Mouse (Mus musculus) spleen, adult 12 weeks (tissue): ENCODE measurements around the gene Mdfi.

ENCODE experiments used
- DNase-seq: peaks from one replicate; pipeline ENCODE4 v3.0.0; 2022; ENCODE audit warnings: low spot score

Gene Mdfi

DNA sequence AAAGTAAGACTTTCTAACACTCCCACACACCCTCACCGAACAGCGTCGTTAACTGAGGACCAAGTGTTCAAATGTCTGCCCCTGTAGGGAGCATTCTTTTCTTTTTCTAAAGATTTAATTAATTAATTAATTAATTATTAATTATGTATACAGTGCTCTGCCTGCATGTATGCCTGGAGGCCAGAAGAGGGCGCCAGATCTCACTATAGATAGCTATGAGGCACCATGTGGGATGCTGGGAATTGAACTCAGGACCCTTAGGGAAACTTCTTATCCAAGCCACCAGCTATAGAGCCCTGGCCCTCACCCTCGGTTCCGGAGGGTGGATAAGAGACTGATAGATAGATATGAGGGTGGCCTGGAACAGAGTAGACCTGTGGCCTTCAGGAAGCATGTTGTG is 13.5 kb upstream of the Mdfi start:
- DNase-seq, result no peak

DNA sequence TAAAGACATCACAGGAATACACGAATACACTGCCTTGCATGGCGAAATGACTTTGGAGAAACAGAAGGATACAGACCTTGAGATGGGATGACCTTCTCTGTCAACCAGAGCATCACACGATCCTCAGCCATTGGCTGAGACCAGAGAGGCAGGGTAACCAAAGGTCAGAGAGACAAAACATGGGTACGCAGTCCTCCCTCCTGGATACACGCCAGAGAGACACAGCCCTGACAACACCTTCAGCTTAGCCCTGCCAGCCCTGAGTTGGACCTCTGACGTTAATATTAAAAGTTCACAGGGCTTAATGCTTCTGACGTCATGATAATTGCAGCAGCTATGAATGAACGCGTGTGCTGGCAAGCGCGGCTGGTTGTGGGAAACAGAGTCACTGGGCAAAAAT is 11.1 kb upstream of the Mdfi start:
- no peak for DNase-seq

DNA sequence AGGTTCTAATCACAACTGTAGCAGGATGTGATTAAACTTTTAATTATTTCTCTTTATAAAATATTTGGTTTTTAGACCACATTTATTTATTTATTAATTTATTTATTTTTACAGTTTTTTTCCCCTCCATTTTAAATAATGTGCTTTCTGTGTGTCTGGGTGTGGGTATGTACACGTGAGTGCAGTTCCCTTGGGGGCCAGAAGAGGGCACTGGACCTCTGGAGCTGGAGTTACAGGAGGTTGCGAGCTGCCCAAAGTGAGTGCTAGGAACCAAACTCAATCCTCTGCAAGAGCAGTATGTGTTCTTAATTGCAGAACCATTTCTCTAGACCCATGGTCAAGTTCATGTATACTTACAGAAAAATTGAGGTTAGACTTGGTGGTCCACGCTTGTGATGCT is 9.0 kb upstream of the Mdfi start:
- DNase-seq, result no peak

DNA sequence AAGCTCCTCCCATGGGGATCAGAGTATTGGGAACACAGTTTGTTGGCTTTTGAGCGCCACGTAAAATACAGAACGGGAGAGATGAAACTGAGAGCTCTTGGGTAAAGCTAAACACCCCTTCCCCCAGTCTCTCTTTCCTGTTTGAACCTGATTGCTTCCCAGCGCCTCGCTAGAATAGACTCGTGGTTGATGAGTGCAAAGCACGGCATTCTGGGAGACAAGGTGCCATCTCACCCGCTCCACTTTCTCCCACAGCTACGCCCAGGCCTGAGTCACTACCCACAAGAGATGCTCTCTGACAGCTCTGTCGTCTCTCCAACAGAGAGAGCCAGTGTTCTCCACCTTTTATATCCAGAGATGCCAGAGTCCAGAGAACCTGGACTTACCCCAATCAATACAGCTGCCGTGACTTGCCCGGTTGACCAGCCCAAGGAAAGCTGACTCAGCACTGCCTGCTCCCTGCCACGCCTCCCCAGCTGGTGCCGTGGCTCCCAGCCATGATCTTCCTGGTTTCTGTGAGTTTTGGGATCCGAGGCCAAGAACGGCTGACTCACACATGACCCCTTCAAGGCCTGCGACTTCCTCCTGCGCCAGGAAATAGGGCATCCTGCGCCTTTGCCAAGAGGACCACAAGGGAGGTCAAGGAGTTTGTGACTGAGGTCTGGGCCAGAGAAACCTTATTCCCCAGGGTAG is 7.6 kb upstream of the Mdfi start:
- no peak for DNase-seq

DNA sequence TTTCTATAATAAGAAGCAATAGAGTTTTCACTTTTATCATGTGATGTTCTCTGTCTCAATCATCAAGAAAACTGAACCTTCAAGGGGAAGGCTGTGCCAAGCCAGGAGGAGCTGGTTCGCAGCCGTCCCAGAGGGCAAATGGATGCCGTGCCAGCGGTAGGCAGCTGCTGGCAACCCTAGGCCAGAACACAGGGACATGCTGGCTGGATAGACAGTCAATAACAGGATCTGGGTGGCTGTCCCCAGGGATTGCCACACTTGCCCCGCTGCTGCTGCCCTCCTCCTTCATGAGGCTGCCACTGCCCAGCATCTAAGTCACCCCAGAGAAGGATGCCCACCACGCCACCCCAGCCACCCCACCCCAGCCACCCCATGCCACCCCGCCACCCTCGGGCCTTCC is 7.0 kb upstream of the Mdfi start:
- DNase-seq, result no peak

DNA sequence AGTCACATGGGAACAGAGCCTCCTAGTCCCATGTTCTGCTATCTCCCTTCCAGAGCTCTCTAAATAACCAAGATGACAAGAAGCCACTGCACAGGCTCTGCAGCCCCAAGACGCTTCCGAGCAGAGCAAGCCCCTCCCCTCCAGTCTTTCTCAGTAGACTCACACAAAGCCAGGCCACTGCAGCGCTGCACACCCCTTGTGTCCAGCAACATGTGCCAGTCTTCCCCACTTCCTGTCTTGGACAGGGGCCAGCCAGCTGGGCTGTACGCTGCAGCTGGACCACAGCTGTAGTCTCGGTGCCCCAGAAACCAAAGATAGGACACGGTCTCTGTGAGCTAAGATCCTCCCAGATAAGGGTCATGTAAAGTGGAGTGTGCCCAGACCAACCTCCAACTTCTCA is 3.3 kb upstream of the Mdfi start:
- DNase-seq, result no peak

DNA sequence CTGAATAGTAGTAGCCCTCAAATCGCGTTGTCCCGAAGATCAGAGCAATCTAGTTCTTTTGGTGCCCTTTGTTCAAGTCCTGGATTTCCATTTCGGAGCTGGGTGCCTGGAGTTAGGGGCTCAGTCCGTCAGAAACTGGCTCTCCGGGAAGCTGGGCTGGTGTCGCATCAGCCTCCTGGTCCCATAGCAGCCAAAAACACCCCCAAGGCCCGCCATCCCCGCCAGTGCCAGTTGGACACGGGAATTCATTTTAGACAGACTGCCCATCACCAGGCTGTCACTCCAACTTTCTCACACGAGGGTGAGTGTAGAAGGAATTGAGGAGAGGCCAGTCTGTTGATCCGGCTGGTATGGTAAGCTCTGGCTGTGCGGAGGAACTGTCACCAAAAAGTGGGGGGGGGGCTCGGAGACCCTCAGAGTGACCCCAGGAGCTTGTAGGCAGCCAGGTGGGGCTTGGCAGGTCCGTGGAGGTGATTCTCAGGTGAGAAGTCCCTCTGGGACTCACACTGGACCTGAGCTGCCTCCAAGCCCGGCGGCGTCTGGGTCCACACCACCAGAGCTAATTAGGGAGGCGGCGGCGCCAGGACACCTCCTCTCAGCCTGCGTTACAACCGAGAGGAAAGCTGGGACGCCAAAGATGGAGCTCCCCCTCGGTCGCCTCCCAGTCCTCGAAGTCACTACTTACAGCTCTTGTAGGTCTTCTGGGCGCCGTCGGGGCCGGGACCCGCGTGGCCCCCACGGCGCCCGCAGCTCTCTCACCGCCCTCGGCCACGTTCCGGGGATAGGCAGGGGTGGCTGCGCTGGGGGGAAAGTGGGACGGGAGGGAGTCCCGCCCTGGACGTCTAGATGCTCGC is 636 bp downstream of the Mdfi start:
- no peak for DNase-seq

DNA sequence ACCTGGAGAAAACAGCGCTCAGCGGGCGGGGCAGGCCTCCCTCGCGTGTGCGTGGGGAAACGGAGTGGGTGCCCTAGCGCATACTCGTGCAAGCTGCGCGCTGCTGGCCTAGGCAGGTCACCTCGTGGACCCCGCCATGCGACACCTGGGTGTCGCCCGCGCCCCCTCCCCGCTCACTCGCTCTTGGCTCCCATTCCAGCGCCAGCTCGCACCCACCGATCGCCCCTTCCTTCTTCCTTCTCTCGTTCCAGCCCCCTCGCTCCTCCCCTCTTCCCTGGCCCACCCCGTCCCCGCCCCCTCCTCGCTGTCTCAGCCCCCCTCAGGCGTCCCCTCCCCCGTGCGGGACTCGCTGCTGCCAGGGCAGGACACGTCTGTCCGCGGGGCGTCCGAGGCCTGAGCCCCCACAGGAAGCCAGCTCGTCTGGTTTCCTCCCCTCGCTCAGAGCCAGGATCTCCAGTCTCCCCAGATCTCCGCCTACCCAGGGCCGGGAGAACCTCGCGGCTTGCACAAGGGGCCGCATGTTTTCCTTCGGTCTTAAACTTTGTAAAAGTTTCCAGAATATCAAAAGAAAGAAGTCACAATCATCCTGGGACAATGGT is 1.4 kb downstream of the Mdfi start:
- no peak for DNase-seq

DNA sequence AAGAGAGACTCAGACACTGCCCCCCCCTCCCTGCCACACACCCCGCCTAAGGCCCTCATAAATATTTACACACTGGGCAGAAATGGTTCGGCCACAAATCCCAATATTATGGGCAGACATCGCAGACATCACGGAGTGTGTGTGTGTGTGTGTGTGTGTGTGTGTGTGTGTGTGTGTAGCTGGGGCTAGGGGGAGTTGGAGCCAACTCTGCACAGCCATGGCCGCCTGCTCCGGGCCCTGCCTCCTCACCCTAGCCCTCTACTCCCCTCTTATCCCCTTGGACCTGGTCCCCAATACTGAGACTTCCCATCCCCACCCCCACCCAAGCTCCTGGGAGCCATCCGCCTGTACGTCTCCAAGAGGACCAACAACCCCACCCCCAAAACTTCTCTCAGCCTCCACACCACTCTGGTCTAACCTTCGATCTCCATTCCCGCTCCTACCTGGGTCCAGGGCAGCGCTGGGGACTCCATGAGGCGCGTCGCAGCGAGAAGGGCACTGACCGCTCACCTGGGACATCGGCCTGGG is 1.9 kb downstream of the Mdfi start:
- no peak for DNase-seq

DNA sequence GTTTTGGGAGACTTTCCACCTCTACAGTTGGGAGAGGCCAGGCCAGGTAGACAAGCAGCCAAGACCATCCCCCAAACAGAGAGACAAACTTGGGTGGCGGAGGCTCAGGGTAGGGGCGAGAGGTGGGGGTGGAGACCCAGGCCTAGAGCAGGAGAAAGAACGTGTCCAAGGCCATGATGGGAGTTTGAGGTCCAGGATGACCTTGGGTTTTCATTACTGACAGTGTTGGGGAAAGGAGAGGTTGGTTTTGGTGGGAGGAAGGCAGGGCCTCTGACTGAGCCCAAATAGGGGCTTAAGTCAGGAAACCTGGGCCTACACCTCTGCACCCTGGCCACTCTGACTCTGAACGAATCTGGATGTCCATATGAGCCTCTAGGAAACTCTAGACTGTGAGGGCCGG is 2.7 kb downstream of the Mdfi start:
- no peak for DNase-seq

DNA sequence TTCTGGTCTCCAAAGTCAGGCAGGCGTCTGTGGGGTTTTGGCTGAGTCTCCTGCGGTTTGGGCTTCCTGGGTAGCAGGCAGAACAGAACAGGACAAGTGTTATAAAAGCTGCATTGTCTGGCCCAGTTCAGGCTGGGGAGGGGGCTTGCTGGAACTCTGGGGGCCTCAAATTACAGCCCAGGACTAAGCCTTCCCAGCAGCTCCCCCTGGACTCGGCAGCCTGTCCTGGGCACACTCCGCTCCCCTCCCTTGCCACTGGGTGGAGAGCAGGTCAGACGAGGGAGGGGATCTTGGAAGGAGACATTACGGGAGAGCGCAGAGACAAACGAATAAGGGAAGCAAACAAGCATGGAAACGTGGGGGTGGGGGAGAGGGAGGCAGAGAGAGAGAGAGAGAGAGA is 3.3 kb downstream of the Mdfi start:
- DNase-seq, result no peak

DNA sequence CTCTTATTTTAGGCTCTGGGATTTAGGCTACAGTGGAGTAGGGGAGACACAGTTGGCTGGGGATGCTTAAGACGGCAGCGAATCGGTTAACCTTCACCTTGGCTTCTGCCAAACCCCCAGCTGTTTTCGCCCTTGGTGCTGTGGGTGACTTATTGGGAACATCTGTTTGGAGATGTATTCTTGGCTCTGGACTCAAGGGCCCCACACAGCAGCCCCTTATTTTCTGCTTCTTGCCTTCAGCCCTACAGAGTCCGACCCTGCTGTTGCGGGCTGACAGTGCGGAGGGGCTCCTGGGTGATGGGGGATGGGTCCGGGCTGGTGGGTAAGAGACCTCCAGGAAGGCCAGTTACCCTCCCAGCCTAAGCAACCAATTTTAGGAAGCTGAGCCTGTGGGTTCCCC is 13.2 kb downstream of the Mdfi start:
- DNase-seq, result no peak

DNA sequence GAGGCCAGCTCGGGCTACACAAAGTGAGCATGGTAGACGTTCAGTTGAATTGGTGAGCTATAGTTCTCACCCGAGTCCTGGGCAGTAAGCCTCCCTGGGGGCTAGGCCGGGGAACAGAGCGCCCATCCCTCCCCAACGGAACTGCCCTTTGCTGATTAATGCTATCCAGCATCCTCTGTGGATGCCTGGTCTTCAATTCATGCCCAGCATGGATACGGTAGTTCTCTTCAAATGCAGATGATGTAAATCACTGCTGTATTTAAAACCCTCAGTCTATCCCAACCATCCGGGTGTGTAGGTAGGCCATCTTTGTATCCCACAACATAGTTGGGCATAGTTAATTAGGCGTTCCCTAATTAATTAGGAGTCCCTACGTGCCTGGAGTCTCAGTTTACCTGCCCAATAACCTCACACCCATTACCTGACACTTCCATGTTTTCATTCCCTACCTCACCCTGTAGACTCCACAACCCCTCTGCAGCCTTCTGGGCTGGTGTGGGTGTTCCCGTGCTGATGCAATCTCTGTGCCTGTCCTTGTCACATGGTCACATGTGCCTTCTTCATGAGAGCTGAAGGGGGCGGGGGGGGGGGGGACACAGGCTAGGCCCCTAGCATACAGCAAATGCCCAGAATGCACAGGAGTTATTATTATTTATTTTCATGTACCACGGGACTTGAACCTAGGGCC is 16.3 kb downstream of the Mdfi start:
- no peak for DNase-seq

DNA sequence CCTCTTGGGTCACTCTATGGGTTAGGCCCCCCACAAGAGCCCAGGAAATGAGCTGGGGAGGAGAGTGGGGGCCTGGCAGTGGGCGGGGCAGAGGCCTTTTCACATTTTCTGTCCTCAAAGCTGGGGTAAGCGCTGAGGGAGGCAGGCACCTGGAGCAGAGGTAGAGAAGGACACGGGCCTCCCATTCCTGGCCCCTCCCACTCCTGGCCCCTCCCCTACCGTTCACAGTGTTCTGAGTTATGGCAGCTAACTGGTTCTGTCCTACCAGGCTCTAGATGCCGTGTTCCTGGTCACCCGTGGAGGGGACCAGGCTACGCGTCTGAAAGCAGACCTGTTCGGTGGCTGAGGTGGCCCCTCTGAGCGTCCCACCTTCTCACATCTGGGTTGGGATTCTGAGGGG is 19.0 kb downstream of the Mdfi start:
- DNase-seq, result no peak

DNA sequence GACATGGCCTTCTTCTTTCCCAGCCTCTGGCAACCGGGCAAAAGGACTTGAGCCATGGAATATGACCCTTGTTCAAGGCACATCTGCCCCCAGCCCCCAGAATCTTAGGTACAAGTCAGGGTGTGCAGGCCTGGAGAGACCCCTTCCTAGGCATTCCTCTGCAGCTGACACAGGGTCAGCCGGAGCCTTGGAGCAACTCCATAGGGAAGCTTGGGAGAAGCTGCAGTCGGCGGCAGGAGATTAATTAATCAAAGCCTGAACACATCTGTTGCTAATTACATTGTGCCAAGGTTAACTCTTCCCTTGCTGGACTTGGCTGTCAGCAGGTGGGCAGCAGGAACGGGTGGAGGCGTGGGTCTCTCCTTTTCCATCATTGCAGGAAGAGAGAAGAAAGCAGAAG is 20.0 kb downstream of the Mdfi start:
- no peak for DNase-seq

DNA sequence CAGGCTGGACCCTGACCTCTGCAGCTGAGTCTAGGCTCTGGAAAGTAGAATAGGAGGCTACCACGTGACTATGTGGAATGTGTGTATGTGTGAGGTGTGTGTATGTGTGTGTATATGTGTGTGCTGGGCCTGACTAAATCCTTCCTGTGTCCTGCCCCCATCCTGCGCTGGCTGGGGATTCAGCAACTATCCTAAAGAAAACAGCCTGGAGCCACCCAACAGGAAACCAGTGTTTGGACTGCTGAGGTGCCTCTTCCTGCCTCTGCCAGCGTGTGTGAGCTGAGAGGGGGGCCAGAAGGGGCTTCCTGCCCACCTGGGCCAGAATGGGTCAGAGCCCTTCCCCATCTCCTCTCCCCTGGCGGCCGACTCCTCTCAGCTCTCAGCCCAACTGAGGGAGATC is 20.9 kb downstream of the Mdfi start:
- no peak for DNase-seq

DNA sequence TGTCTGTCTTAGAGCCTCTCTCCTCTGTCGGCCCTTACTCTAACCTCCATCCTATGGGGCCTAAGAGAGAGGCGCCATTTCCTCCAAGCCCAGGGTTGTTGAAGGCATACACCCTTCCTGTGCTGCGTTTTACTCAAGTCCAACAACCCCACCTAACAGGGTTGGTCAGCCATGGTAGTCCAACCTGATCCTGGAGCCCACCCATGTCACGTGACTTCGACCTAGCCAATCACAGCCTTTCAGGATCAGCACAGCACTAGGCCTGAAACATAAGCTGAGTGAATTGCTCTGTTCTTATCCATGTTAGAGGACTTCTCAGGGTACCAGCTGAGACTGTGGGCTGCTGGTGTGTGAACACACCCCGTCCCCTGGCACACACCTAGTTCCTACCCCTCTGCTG is 22.3 kb downstream of the Mdfi start:
- DNase-seq, result no peak

DNA sequence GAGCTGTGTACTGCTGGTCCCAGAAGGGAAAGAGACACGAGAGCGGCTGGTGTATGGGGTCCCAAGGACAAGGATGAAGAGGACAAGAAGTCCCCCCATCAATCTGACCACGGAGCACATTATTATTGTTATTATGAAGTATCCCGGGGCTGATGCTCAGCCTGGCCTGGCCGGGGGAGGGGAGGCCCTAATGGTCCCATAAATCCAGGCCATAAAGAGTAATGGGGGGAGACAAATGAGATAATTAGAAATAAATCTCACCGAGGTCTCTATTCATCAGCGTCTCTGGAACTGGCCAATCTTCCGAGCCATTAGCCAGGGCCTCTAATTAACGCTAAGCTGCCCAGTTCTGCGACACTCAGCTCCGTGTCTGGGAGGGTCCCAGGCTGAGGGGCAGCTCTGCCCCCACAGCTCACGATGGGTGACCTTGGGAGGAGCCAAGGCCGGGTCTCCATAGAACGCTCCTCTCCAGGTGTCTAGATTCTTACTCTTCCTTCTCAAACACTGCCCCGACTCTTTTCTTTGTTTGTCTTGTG is 23.2 kb downstream of the Mdfi start:
- DNase-seq, result no peak

DNA sequence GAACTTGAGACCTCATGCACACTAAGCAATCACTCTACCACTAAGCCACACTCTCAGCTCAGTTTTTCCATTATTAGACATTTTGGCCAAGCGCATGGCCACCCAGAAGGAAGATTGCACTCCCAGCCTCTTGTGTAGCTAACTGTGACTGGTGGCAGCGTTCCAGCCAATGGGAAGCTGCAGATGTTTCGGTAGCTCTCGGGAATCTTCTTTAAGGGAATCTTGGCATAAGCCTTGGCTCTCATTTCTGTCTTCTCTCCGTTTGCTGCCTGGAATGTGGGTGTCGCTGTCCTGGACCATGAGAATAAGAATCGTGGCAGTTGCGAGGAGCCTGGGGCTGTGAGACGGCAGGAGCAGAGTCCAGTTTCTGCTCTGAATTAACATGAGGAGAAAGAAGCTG is 28.3 kb downstream of the Mdfi start:
- DNase-seq, result no peak

DNA sequence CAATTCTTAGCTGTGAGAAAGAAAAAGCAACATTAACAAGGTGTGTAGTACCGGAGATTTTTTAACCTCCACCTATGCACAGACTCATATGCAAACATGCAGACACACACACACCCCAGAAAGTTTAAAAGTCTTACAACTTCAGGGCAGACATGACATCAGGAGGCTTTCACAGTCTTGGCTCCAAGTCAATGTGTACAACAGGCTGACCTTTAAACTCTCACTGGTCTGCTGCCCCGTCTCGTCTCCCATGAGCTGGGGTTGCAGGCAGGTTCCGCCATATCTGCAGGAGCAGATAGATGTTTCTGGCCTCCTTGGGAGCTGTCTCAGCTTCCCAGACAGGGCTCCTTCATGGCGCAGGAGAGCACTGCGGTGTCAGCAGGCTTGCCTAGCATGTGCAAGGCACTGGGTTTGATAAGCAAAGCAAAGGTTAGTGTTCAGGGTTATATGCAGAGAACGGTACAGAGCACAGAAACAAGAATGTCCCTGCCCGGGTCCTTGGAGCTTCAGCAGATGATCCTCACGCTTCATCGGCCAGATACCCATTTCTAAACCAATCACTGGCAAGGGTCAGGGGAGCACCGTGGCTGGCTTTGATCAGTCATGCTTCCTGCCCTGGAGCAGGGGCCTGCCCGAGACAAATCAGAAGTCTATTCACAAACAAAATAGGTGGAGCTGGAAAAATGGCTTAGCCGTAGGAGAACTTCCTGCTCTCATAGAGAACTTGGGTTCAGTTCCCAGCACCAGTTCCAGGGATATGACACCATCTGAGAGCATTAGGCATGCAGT is 29.2 kb downstream of the Mdfi start:
- no peak for DNase-seq

DNA sequence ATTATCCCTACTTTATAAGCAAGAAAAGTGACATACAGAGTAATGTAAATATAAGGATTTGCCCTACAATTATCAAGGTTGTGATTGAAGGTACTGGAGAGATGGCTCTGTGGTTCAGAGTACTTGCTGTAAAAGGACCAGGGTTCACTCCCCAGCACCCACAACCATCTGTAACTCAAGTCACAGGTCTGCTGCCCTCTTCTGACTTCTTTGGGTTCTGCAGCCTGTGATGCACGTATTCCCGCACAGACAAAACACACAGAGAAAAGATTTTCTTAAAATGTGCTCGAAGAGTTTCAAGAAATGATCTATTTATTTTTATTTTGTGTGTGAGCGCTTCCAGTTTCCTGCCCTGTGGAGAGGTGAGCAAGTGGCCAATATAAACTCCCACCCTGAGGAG is 30.8 kb downstream of the Mdfi start:
- DNase-seq, result no peak

DNA sequence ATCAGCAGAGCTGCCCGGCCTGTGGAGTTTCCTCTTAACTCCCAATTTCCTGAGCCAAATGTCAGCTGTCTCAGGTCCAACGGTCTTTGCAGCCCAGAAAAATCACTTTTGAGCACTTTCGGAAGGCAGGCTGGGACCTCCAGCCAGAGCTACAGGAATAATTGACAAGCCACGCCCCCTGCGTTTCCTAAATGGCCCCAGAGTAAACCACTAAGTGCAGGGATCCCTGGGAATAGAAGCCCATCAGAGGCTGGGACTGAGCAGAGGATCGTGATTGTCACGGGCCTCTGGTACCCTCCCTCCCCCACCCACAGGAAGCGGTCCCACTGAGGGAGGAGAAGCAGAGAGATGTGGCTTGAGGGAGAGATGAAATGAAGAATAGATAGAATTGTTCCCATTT is 31.7 kb downstream of the Mdfi start:
- no peak for DNase-seq
